Mouse (Mus musculus): ENCODE results near the gene Rpn1.

Rpn1 gene

GRCm38 (mm10) chr6:88065968-88066367, 18.3 kb upstream of the Rpn1 start:
- DNase-seq (ENCODE audit: low spot score) = no peak

GRCm38 (mm10) chr6:88067722-88068121, 16.6 kb upstream of the Rpn1 start:
- no peak for DNase-seq (ENCODE audit: low spot score)

- no peak for DNase-seq (ENCODE audit: low spot score)
Observed at GRCm38 (mm10) chr6:88068739-88069138, 15.5 kb upstream of the Rpn1 start.

- no peak for DNase-seq (ENCODE audit: low spot score)
Observed at GRCm38 (mm10) chr6:88070468-88070867, 13.8 kb upstream of the Rpn1 start.

- no peak for DNase-seq (ENCODE audit: low spot score)
Observed at GRCm38 (mm10) chr6:88071216-88071615, 13.1 kb upstream of the Rpn1 start.

GRCm38 (mm10) chr6:88074752-88075554, 9.3 kb upstream of the Rpn1 start:
- DNase-seq (ENCODE audit: low spot score) = peak; percentile 90

GRCm38 (mm10) chr6:88075960-88076517, 8.2 kb upstream of the Rpn1 start:
- DNase-seq (ENCODE audit: low spot score) = no peak

GRCm38 (mm10) chr6:88083095-88083494, 1.2 kb upstream of the Rpn1 start:
- no peak for DNase-seq (ENCODE audit: low spot score)

- no peak for DNase-seq (ENCODE audit: low spot score)
Observed at GRCm38 (mm10) chr6:88083672-88084071, 610 bp upstream of the Rpn1 start.

- no peak for DNase-seq (ENCODE audit: low spot score)
Observed at GRCm38 (mm10) chr6:88088971-88089370, 4.7 kb downstream of the Rpn1 start.

GRCm38 (mm10) chr6:88095377-88095776, 11.1 kb downstream of the Rpn1 start:
- no peak for DNase-seq (ENCODE audit: low spot score)

GRCm38 (mm10) chr6:88102096-88102495, 17.8 kb downstream of the Rpn1 start:
- no peak for DNase-seq (ENCODE audit: low spot score)

GRCm38 (mm10) chr6:88105783-88106611, 21.7 kb downstream of the Rpn1 start:
- DNase-seq (ENCODE audit: low spot score) = peak; percentile 78

- no peak for DNase-seq (ENCODE audit: low spot score)
Observed at GRCm38 (mm10) chr6:88106612-88107123, 22.4 kb downstream of the Rpn1 start.

GRCm38 (mm10) chr6:88107661-88108535, 23.6 kb downstream of the Rpn1 start:
- DNase-seq (ENCODE audit: low spot score) = no peak

GRCm38 (mm10) chr6:88113139-88113538, 28.9 kb downstream of the Rpn1 start:
- DNase-seq (ENCODE audit: low spot score) = peak; percentile 28

- DNase-seq (ENCODE audit: low spot score) = no peak
Observed at GRCm38 (mm10) chr6:88114414-88114813, 30.1 kb downstream of the Rpn1 start.

GRCm38 (mm10) chr6:88116347-88117183, 32.3 kb downstream of the Rpn1 start:
- no peak for DNase-seq (ENCODE audit: low spot score)

- DNase-seq (ENCODE audit: low spot score) = no peak
Observed at GRCm38 (mm10) chr6:88117184-88117575, 32.9 kb downstream of the Rpn1 start.

- DNase-seq (ENCODE audit: low spot score) = no peak
Observed at GRCm38 (mm10) chr6:88119309-88119708, 35.0 kb downstream of the Rpn1 start.

- no peak for DNase-seq (ENCODE audit: low spot score)
Observed at GRCm38 (mm10) chr6:88120813-88121212, 36.5 kb downstream of the Rpn1 start.

All from T-cell, adult 2 months (primary cell).